Mouse (Mus musculus): Measurements from ENCODE around the gene Tspan6.
A peak's percentile ranks its signal among the peaks of the same experiment; 100 is the strongest.

The Tspan6 gene

DNA sequence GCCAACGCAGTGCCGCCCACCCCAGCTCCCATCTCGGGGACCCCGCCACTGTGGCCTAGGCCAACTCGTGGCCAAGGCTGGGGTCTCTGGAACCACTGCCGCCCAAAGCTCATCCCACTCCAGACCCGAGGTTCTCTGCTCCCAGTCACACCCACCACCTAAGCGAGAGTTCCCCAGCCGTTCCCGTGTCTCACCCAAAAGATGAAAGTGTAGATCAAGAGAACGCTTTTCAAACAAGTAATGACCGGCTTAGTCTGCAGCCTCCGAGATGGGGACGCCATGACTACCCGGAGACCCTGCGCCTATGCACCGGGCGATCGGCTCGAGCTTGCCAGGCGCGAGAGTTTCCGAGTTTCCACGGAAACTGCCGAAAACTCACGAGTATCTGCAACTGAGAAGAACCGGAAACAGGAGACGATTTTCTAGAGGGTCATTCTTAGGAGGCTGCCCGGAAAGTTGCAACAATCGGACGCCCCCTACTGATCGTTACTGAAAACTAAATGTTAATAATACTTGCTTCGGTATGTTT, at the start of gene Tspan6:
TSS of gene Tspan6 (minus strand) at position 416 of the 529 bp plus-strand sequence.
- peak; percentile 81 for DNase-seq (ENCODE audit: low spot score)

DNA sequence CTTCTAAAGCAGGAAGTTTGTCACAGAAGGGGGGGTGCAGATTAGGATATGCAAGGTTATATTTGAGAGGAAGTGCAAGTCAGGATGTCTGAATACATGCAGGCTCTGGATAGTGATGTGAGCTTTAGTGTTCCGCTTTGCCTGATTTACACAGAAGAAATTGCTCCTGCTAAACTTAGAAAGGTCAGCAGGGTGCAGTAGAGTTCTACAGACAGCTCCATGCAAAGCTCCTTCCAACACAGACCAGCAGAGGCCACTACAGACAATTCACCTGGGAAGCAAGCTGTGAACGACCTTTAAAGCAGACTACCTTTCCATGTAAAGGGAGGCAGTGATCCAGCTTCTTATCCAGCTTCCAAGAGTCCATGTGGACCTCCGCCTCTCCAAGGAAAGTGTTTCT, 49.2 kb upstream of the Tspan6 start:
- peak; percentile 51 for DNase-seq (ENCODE audit: low spot score)

DNA sequence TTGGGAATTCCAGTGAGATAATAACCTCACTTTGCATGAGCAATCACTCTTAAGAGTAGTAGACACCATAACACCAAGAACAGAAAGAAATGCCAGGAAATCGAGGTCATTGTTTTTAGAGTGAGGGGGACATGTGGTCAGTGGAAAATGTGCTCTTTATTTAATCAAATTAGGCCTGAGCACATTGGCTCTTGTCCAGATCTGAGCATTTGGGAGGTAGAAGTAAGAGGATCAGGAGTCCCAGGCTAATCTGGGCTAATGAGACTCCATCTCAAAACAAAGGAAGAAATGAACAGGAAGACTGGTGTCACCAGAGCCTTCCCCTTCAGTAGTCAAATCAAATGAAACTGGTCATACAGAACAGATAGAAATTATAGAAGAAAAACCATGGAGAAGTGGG, 41.3 kb upstream of the Tspan6 start:
- DNase-seq (ENCODE audit: low spot score): no peak

DNA sequence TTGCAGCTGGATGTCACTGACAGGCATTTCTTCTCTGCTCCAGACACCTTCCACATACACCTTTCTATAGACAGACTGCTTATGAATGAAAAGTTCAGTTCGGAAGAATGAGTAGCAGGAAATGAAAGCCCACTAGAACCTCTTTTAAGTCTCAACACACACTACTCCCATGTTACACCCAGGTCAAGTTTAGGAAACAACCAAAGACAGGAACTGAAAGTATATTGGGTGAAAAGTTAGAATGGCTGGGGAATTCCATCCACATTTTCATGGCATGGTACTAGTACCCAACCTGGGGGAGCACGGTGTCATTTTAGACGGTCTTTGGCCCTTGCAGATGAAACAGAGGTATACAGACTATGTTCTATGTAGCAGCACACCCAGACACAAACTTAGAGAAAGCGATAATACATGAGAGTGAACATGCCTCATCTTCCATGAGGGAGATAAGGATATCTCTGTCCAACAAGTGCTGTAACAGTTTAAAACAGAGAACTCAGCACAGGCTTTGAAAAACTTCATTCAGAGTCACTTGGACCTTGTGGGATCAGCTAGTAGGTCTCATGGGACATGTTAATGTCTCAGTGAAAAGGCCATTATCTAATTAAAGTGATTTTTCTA, 38.5 kb upstream of the Tspan6 start:
- no peak for DNase-seq (ENCODE audit: low spot score)

DNA sequence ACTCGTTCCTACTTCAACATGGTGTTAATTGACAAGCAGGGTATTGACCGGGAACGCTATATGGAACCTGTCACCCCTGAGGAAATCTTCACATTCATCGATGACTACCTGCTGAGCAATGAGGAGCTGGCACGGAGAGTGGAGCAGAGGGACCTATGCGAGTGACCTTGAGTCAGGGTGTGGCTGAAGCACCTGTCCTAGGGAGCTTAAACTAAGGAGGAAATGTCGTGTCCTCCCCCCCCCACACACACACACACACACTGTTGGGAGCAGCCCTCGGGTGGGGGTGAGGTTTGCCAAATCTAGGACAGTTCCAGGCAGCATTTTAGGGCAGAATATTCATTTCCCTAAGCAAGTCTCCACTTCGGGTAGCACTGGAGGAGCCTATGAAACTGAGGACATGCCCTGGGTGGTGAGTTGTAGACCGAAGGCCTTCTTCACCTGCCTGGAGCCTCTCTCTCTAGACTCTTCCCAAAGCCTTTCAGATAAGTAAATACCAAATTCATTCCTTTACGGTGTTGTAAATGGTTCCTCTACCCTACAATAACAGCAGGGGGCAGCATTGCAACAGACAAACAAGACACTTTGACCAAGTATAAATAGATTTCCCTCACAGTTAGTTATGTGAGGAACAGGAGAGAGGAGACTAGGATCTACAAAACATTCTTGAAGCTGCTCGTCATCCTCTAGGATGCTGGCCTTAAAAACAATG, 33.2 kb upstream of the Tspan6 start:
- peak; percentile 44 for DNase-seq (ENCODE audit: low spot score)

DNA sequence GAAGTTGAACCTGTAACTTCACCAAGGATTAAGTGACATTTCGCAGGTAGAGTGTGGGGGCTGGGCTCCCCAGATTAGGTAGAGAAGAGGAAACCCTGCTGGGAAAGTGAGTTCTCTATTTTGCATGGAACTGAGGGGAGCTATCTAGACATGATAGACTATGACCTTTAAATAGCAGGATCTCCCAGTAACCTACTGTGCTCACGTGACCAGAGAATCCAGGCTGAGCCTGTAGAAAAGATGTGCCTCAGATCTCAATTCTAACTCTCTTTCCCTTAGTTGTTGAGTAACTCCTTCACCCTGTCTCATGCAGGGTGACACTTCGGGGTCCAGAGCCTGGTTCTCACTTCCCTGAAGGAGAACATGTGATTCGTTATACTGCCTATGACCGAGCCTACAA, 28.5 kb upstream of the Tspan6 start:
- no peak for DNase-seq (ENCODE audit: low spot score)

DNA sequence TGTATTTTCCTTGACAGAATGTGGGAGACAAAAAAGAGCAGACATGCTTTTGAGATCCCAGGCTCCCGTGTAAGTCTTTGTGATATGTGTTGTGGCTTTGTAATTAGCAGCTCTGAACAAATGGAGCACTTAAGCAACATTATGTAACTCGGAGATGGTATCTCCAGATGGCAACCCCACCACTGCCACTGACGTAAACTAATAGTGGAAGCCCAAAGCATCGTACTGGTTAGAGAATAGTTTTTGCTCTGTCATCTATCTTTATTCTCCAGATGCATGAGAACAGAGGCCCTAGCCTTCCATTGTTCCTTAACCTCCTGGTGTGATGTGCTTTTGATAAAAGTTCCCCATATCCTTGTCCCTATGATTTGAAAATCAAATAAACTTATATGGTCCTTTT, 23.0 kb upstream of the Tspan6 start:
- no peak for DNase-seq (ENCODE audit: low spot score)

DNA sequence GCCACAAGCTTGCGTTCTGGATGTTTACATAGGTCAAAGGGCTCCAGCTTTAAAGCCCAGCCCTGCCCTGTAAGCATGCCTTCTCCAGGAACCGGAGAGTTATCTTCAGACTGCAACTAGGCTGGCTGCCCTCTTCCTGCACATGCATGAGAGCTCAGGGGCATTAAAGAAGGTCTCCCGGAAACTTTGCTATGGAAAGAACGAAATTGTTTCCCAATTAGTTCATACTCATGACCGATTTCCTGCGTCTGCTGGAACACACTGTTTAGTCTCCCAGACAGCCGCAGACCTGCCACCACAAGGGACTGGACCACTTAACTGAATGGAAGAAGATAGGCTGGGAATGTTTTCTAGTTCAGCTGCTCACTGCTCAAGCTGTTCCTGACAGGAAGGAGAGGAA, 16.0 kb upstream of the Tspan6 start:
- no peak for DNase-seq (ENCODE audit: low spot score)

DNA sequence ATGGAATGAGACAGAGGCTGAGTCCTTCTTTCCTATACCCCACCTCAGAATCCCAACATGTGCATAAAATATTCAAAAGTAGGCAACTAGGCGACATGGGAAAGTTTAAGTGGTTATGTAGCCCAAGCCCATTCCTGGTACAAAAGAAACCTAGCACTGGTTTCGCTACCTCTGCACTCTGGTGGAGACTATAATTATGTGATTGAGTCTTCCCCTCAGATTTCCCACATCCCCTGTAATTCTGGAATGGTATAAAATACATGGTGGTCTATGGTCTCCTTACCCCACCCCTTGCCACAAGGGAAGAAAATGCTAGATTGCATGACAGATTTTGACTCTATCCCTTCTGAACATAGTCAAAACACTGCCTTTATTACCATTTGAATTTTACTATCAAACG, 14.8 kb upstream of the Tspan6 start:
- DNase-seq (ENCODE audit: low spot score): no peak

DNA sequence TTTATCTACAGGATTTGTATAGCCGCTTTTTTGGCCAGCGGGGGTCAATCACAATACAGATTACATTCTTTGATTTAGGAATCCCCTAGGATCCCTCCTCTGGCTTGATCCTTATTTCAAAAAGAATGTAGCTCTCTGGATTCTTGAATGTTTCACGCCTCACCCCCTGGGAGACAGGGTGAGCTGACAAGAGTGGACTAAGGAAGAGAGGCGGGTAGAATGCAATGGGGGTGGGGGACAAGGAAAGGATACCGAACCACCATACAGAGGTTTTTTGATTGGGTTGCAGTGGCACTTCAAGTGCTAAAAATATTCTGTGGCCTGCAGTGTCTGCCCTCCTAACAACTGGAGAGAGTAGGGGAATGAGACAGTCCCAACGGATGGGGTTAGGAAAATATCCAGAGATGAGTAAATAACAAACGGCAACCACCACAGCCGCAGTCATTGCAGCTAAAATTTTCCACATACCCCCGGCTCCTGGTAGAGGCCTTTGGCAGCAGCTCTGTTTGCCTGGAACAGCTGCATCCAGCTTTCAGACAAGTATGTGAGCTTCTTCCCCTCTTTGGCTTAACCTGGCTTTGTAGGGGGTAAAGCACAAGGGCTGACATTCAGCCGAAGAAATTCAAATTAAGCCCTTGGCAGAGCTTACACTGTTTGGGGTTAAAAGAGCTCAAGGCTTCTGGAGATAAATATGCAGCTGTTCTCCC, 13.3 kb upstream of the Tspan6 start:
- DNase-seq (ENCODE audit: low spot score): no peak

DNA sequence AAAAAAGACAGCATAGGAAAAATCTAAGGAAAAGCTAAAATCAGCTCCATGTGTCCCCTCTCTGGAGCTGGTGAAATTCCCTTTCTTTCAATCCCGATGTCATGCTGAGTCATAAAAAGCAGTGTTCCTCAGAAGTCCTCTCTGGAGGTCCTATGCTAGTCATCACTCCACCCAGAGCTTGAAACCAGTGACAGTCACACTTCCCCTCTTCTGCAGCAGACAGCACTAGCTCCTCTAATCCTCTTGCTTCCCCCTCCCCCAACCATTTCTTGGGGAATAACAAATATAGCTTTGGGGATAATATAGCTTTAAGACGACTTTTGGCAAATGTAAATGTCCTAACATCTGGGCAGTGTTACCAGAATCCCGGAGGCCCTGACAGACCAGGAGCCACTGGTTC, 10.0 kb upstream of the Tspan6 start, which contains the start of gene Srpx2:
TSS of gene Srpx2 (plus strand) at position 166 of the 400 bp plus-strand sequence.
- DNase-seq (ENCODE audit: low spot score): no peak

DNA sequence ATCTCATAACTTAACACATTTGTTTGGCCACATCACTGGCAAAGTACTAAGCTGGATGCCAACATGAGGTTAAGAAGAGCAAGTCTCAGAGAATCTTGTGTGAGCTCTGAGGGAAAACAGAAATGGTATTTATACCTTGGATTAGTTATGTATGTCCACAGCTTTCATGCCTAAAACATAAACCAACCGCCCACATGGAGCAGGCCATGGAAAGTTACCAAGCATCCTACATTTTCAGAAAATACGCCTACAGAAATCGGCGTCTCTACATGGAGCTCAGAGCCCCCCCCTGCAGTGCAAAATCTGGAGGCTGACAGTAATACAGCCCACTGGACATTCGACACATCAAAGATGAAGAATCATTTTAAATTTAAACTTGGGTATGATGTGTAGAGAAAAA, 10.1 kb downstream of the Tspan6 start:
- DNase-seq (ENCODE audit: low spot score): no peak

DNA sequence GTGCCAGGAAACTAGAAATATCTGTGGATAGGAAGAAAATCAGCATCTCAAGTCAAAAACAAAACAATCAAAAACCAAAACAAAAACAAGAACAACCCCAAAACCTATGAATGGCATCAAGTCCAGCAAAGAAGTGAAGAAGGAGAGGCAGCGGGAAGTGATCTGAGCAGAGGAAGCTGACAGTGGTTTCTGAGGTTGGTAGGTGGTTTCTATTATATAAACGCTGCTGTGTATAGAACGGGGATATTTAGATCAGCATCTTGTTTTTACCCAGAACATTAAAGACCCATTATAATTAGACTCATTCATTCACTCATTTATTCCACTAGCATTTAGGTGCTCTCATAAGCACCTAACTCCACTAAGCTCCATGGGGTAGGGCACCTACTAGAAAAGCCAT, 10.9 kb downstream of the Tspan6 start:
- DNase-seq (ENCODE audit: low spot score): no peak

DNA sequence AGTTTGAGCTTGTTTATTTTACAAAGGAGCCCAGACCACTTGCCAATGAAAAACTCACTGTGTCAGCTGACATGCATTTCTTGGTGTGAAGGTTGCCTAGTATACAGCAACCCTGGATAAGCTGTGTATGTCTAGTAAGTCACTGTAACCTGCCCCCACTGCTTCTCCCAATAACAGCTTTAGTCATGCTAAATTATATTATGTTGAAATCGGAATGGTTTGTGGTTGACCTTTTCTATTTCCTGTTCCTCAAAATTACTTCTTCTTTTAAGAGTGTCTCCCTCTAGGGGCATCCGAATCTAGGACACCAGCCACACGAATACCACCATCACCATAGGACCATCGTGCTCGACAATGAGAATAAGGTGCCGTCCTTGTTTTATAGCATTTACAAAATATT, 28.5 kb downstream of the Tspan6 start:
- no peak for DNase-seq (ENCODE audit: low spot score)

DNA sequence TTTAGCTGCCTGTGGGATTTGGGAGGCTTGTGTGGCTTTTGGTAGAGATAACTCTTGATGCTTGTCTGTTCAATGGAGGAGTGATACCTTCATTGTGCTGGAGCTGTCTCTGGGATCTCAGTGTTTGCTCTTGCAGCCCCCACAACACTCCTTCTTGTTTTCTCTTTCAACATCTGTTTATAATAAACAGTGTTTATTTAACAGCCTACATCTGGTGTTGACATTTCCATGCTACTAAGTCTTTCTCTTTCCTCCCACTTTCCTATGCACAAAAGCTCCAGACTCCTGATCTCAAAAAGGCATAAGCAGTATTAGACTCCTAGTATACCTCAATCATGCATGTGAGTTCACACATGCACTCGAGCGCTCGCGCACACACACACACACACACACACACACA, 44.6 kb downstream of the Tspan6 start:
- no peak for DNase-seq (ENCODE audit: low spot score)

DNA sequence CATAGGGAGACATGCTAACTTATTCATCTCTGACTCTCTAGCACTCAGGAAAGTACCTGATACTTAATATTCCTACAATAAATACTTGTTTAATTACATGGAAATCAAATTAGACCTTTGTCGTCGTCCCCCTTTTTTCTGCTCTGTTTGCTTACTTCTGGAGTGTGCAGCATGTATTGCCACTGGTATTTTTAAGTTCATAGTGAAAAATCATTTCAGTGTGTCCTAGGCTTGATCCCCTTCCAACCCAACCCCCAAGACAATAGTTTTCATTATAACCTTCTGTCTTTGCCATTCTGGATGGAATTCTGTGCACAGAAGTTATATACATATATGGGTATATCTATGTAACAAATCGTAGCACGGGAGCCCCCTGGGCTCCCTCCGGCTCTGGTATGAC, 47.5 kb downstream of the Tspan6 start, which contains the start of gene Tnmd:
TSS of gene Tnmd (plus strand) at position 301 of the 400 bp plus-strand sequence.
- no peak for DNase-seq (ENCODE audit: low spot score)

All from testis, postnatal 10 days (tissue).